Mouse (Mus musculus) megakaryocyte, embryonic 14.5 days (primary cell): ENCODE data around the gene Scfd2. TPM values are rescaled to one million over a fixed set of nuclear protein-coding genes. Genes with fewer than 3 reads are reported as not detected.

Experiments
- H3K27me3 ChIP-seq: replicated peaks from 2 replicates; pipeline ENCODE3; 2012; ENCODE audit warnings: inconsistent platforms
- H3K36me3 ChIP-seq: replicated peaks from 2 replicates; pipeline ENCODE3; 2012; ENCODE audit warnings: low read length, inconsistent platforms, mixed read lengths
- H3K4me1 ChIP-seq: 2 replicates; pipeline ENCODE4 v1.6.1; 2012; ENCODE audit warnings: inconsistent platforms
- H3K4me3 ChIP-seq: replicated peaks from 2 replicates; pipeline ENCODE3; 2012; ENCODE audit warnings: moderate library complexity, mild to moderate bottlenecking, inconsistent platforms
- H3K9me3 ChIP-seq: 2 replicates; pipeline ENCODE4 v1.6.1; 2012; ENCODE audit warnings: inconsistent platforms
- FLI1 ChIP-seq: IDR thresholded peaks from 2 replicates; pipeline ENCODE4 v1.6.1; 2012; ENCODE audit warnings: low read length, inconsistent platforms, mixed read lengths
- GATA1 ChIP-seq: IDR thresholded peaks from 3 replicates; pipeline ENCODE4 v1.6.1; 2012; ENCODE audit warnings: mixed read lengths, low read length, inconsistent platforms, borderline replicate concordance
- polyA plus RNA-seq: library from polyadenylated mRNA; stranded (reverse); fragments of >175 nt; gene quantifications from 2 replicates; pipeline ENCODE4 v1.2.3, GENCODE M21; 2012; ENCODE audit warnings: low replicate concordance; ENCODE audit not compliant: insufficient read depth

Scfd2 gene
- polyA plus RNA-seq, 1 experiment, result 2.5 TPM

DNA sequence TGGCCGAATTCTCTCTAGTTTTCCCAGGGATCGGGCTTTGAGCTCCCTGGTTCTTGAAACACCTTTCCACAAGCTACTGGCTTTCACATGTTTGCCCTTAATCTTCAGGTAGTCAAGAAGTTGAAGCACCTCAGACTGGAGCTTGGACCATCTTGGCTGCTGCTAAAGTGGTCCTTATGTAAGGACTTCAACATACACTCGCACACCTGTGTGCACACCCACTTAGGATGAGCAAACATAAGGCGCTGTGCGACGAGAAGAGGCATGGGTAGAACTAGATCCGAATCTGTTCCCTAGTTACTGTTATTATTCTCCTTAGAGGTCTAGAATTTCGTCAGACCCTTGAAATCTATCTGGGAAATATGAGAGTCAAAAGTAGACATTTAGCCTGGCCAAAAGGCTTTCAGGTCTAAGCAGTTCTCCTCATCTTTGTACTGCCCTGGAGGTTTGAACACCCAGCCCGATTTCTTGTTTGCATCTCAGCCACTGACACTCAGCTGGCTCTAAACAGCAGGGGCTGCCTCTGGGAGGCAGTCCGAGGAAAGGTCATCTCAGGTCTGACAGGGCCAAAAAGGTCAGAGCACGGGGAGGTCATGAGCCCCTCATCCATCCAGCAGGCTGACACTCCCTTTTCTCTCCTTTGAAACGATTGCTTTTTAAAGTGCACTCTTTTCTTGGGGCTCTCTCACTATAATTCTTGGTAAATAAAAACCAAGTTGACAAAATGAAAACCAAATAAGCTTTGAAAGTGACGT lies 290.5 kb downstream of the Scfd2 start:
- Histone ChIP-seq H3K4me1 (peaks cover 20% of the 10 kb centered on the region), H3K27me3 (peaks cover 2% of the 10 kb centered on the region), H3K4me3 (no peak overlapping the region), H3K36me3 (no peaks in the 10 kb centered on the region), H3K9me3 (no peaks in the 10 kb centered on the region)
- TF ChIP-seq FLI1, result no peak
- no peak for TF ChIP-seq GATA1

DNA sequence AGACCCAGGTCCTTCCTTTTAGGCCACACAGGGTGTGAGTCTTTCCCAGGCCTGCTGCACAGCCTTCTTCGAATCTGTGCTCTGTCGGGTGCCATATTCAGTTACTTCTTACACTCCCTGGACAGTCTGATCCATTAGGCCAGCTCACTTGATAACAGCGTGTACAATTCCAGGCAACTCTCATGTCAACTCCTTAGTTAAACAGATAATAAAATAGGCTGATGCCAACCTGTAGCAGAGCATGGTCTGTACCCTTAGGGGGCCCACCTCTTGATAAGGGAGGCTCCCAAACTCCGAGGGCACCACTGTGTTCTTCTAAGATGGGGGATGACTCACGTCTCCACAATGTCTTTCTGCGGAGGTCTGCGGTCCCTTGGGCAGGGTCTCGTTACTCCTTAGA lies 291.3 kb downstream of the Scfd2 start:
- no peak for TF ChIP-seq FLI1
- no peak for TF ChIP-seq GATA1
- no peaks in the 10 kb centered on the region for H3K9me3 ChIP-seq
- peaks cover 23% of the 10 kb centered on the region for H3K4me1 ChIP-seq

DNA sequence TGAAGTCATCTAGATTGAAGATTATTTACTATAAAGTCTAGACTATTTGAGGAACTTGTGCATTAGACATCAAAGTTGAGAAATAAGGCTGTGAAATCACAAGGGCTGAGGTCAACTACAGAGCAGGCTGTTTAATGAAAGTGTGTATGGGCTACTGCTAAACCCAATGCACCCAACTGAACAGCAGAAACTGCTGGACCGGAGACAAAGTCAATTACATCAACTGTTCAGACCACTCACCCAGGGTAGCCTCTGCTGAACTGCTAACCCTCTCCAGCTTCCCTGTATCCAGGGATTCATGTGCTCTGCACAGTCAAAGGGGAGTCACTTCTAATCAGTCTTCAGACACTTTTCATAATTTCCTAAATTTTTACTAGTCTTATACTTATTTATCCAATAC lies 292.2 kb downstream of the Scfd2 start:
- Histone ChIP-seq H3K4me3 (no peak overlapping the region), H3K9me3 (no peaks in the 10 kb centered on the region), H3K4me1 (peaks cover 26% of the 10 kb centered on the region), H3K27me3 (peaks cover 2% of the 10 kb centered on the region), H3K36me3 (no peaks in the 10 kb centered on the region)
- no peak for TF ChIP-seq GATA1
- TF ChIP-seq FLI1, result no peak

More for the DNA sequence above, 291.3 kb downstream of the Scfd2 start:
- H3K4me3 ChIP-seq, result no peak overlapping the region
- H3K27me3 ChIP-seq, result peaks cover 2% of the 10 kb centered on the region
- H3K36me3 ChIP-seq, result no peaks in the 10 kb centered on the region

GRCm38 (mm10) chr5:74233808-74234207 lies 297.8 kb downstream of the Scfd2 start:
- Histone ChIP-seq H3K4me3 (no peak overlapping the region), H3K4me1 (peaks cover 52% of the 10 kb centered on the region), H3K36me3 (no peaks in the 10 kb centered on the region), H3K27me3 (peaks cover 4% of the 10 kb centered on the region), H3K9me3 (no peaks in the 10 kb centered on the region)
- TF ChIP-seq FLI1 (no peak), GATA1 (no peak)

DNA sequence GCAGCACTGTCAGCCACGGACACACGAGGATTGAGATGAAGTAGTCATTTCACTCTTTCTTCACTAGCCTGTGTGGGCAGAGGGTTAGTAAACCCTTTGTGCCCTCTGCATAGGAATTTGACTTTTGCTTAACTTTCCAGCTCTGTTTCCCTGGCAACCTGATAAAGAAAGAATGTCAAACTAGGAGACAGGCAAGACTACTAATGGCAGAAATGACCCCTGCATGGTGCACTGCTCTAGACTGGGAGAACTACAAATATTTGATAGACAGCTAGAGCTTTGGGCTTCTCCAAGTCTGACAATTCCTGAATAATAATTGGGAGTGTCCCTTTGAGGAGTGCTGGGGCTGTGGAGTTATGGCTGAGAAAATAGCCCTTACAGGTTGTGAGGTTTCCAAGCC lies 301.0 kb downstream of the Scfd2 start:
- Histone ChIP-seq H3K9me3 (no peaks in the 10 kb centered on the region), H3K36me3 (no peaks in the 10 kb centered on the region), H3K4me3 (no peak overlapping the region), H3K4me1 (peaks cover 36% of the 10 kb centered on the region), H3K27me3 (peaks cover 4% of the 10 kb centered on the region)
- TF ChIP-seq GATA1 (no peak), FLI1 (no peak)

DNA sequence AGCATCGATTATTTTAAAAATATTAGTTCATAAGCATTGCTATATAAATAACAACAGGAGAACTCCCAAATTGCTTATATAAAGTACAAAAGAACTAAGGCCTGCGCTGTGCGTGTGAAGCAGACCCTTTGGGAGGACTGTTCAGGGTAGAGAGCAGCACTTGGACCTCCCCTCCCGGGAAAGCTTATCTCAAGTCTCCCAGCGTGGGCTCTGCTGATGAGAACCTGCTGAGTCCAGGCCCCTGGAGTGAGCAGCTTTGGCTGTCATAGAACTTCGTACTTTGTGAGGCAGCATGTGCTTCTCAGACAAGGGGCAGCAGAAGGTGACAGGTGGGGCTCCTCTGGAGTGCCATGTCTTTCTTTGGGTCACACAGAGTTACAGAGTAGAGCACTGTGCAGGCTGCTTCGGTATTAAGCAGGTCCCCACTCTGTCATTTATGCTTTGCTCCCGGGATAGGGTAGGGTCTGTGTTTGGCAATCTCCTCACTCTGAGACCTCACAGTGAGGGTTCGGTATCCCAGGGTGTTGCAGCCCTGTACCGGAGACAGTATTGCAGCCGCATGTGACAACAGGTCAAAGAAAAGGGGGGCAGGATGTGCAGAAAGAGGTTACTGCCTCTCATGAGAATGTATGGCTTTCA lies 301.7 kb downstream of the Scfd2 start:
- H3K9me3 ChIP-seq, result no peaks in the 10 kb centered on the region
- peaks cover 4% of the 10 kb centered on the region for H3K27me3 ChIP-seq
- H3K4me3 ChIP-seq, result no peak overlapping the region
- H3K36me3 ChIP-seq, result no peaks in the 10 kb centered on the region
- H3K4me1 ChIP-seq, result peaks cover 35% of the 10 kb centered on the region
- TF ChIP-seq GATA1 (no peak), FLI1 (no peak)

GRCm38 (mm10) chr5:74228938-74229337 lies 302.6 kb downstream of the Scfd2 start:
- Histone ChIP-seq H3K27me3 (peaks cover 4% of the 10 kb centered on the region), H3K36me3 (no peaks in the 10 kb centered on the region), H3K4me3 (no peak overlapping the region), H3K9me3 (no peaks in the 10 kb centered on the region), H3K4me1 (peaks cover 29% of the 10 kb centered on the region)
- no peak for TF ChIP-seq GATA1
- no peak for TF ChIP-seq FLI1

- no peak for TF ChIP-seq GATA1
- TF ChIP-seq FLI1, result no peak
- Histone ChIP-seq H3K4me1 (peaks cover 18% of the 10 kb centered on the region), H3K4me3 (no peak overlapping the region), H3K9me3 (no peaks in the 10 kb centered on the region), H3K27me3 (peaks cover 6% of the 10 kb centered on the region), H3K36me3 (no peaks in the 10 kb centered on the region)
These were observed 304.2 kb downstream of the Scfd2 start for GRCm38 (mm10) chr5:74227352-74227751.

- no peak for TF ChIP-seq FLI1
- no peak for TF ChIP-seq GATA1
- H3K27me3 ChIP-seq, result peaks cover 6% of the 10 kb centered on the region
These were observed 305.4 kb downstream of the Scfd2 start for GRCm38 (mm10) chr5:74226183-74226582.

GRCm38 (mm10) chr5:74224480-74224879 lies 307.1 kb downstream of the Scfd2 start:
- no peaks in the 10 kb centered on the region for H3K36me3 ChIP-seq
- no peak overlapping the region for H3K4me3 ChIP-seq
- no peaks in the 10 kb centered on the region for H3K9me3 ChIP-seq
- peaks cover 26% of the 10 kb centered on the region for H3K4me1 ChIP-seq
- no peak for TF ChIP-seq FLI1
- TF ChIP-seq GATA1, result no peak
- peaks cover 6% of the 10 kb centered on the region for H3K27me3 ChIP-seq

More at GRCm38 (mm10) chr5:74226183-74226582, 305.4 kb downstream of the Scfd2 start:
- no peak overlapping the region for H3K4me3 ChIP-seq
- H3K36me3 ChIP-seq, result no peaks in the 10 kb centered on the region
- H3K4me1 ChIP-seq, result peaks cover 24% of the 10 kb centered on the region
- no peaks in the 10 kb centered on the region for H3K9me3 ChIP-seq
